Mouse (Mus musculus): ENCODE results near the gene 4930402H24Rik.

- TF ChIP-seq CTCF (IDR thresholded peaks at IDR 0.05; ENCODE audit: low read depth, low read length) (no peak), POLR2AphosphoS5 (IDR thresholded peaks at IDR 0.05; ENCODE audit: insufficient replicate concordance, low read depth, low read length) (no peak), GATA1 (IDR thresholded peaks at IDR 0.05; ENCODE audit: borderline replicate concordance, low read length) (no peak), TAL1 (conservative IDR thresholded peaks at IDR 0.05; ENCODE audit: low read depth, low read length) (no peak), GATA2 (IDR thresholded peaks at IDR 0.05; ENCODE audit: borderline replicate concordance, low read depth, low read length) (no peak)
These were observed 199.6 kb downstream of the 4930402H24Rik start for GRCm38 (mm10) chr2:130706602-130707001.
